Mouse (Mus musculus): ENCODE data around the gene Arhgef5.

DNA sequence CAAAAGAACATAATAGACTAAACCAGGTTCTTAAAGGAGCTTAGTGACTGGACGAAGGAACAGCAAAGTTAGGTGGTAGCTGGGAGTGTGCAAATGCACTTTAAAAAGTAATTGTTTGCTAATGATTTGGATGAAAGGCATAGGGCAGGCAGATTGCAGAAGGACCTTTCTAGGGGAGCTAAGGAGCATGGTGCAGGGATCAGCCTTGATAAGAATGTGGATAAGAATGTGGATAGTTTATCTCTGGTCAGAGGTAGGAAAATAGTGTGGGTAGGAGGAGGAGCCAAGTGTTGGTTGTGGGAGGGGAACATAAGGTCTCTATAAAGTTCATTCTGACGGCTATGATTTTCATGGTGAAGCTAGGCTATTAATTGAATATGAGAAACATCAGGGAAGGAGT is 73.4 kb downstream of the Arhgef5 start:
- TF ChIP-seq CTCF (IDR thresholded peaks at IDR 0.05; ENCODE audit: extremely low read depth, insufficient read length, insufficient replicate concordance, low read depth, low read length) = no peak
- TF ChIP-seq POLR2A (IDR thresholded peaks at IDR 0.05; ENCODE audit: low read depth, low read length) = no peak
